Mouse (Mus musculus) lung, postnatal 0 days (tissue): ENCODE results near the gene Rab4b. TPM values are rescaled to one million over a fixed set of nuclear protein-coding genes. Genes with fewer than 3 reads are reported as not detected.

ENCODE experiments used
- ATAC-seq: fragments of 200-750 bp; cut with Nextera tagmentation; 2 replicates; pipeline ENCODE4 v1.8.0; 2017; ENCODE audit warnings: moderate library complexity
- DNase-seq: peaks from one replicate; pipeline ENCODE4 v3.0.0-alpha.2; 2016; ENCODE audit warnings: low spot score
- H3K27ac ChIP-seq: fragments of 300-500 bp; sonication (generic); 2 replicates; pipeline ENCODE4 v1.5.1; 2014; ENCODE audit warnings: antibody characterized with exemption, mild to moderate bottlenecking, low read length, mixed read lengths
- H3K27me3 ChIP-seq: fragments of 300-500 bp; sonication (generic); replicated peaks from 2 replicates; pipeline ENCODE4 v1.6.1; 2014; ENCODE audit warnings: low read length, mixed read lengths; ENCODE audit not compliant: insufficient read depth
- H3K36me3 ChIP-seq: fragments of 300-500 bp; sonication (generic); 2 replicates; pipeline ENCODE4 v1.6.1; 2014; ENCODE audit warnings: low read length, mixed read lengths; ENCODE audit not compliant: insufficient read depth
- H3K4me1 ChIP-seq: fragments of 300-500 bp; sonication (generic); 2 replicates; pipeline ENCODE4 v1.6.1; 2014; ENCODE audit warnings: antibody characterized with exemption, low read depth, low read length, mixed read lengths; ENCODE audit not compliant: insufficient read depth
- H3K4me2 ChIP-seq: fragments of 300-500 bp; sonication (generic); replicated peaks from 2 replicates; pipeline ENCODE4 v1.6.1; 2014; ENCODE audit warnings: low read depth, mild to moderate bottlenecking, low read length, moderate library complexity, mixed read lengths
- H3K4me3 ChIP-seq: fragments of 300-500 bp; sonication (generic); 2 replicates; pipeline ENCODE4 v1.5.1; 2014; ENCODE audit warnings: low read depth, low read length
- H3K9ac ChIP-seq: fragments of 300-500 bp; sonication (generic); replicated peaks from 2 replicates; pipeline ENCODE4 v1.6.1; 2014; ENCODE audit warnings: low read depth, mild to moderate bottlenecking
- H3K9me3 ChIP-seq: fragments of 300-500 bp; sonication (generic); 2 replicates; pipeline ENCODE4 v1.6.1; 2016; ENCODE audit warnings: low read length, mixed read lengths
- CTCF ChIP-seq: IDR thresholded peaks from 2 replicates; pipeline ENCODE4 v1.5.1; 2016; ENCODE audit warnings: antibody characterized with exemption, mild to moderate bottlenecking
- EP300 ChIP-seq: IDR thresholded peaks from 2 replicates; pipeline ENCODE4 v1.6.1; 2016; ENCODE audit warnings: antibody characterized with exemption, mild to moderate bottlenecking, control low read depth
- WGBS: fragments of 180-500 bp; shearing (Covaris S2); extraction: QIAGEN DNeasy Blood & Tissue Kit; methylation state at CpG from one replicate; pipeline ENCODE4 v1.1.7; 2014; 5-methylcytosine and 5-hydroxymethylcytosine counted together
- polyA plus RNA-seq: library from polyadenylated mRNA; unstranded; fragments of >200 nt; fragmentation: Nextera tagmentation; extraction: Ambion mirVana; gene quantifications from 2 replicates; pipeline ENCODE4 v1.2.1, GENCODE M21; 2015

Rab4b gene
- polyA plus RNA-seq = 79.6 and 82.3 TPM in 2 replicates

GRCm38 (mm10) chr7:27178324-27179216, at the start of gene Rab4b:
Gene Rab4b (minus strand): TSS chr7:27178896.
- under 1% methylated on average over 49 of the region's 53 CpGs for WGBS

GRCm38 (mm10) chr7:27228281-27228821, 49.7 kb upstream of the Rab4b start, which contains the start of gene Itpkc:
Gene Itpkc (minus strand): TSS chr7:27228661.
- Histone ChIP-seq H3K9ac (peak within 1 kb of the TSS; percentile 85), H3K36me3 (no peaks in the 10 kb centered on the region), H3K27me3 (no peaks in the 10 kb centered on the region), H3K4me2 (peak within 1 kb of the TSS; percentile 82), H3K27ac (peak within 1 kb of the TSS; percentile 92), H3K4me3 (peak within 1 kb of the TSS; percentile 72), H3K4me1 (peaks cover 30% of the 10 kb centered on the region), H3K9me3 (no peaks in the 10 kb centered on the region)
- WGBS = 3% methylated on average over 48 of the region's 49 CpGs
- TF ChIP-seq EP300 (peak; percentile 51; the same call in 1 of the 2 replicates), CTCF (peak; percentile 20)
- peak; percentile 98 for DNase-seq
- peak; percentile 83 for ATAC-seq

More at GRCm38 (mm10) chr7:27178324-27179216, at the start of gene Rab4b:
- Histone ChIP-seq H3K9ac (peak within 1 kb of the TSS; percentile 51), H3K36me3 (peaks cover 5% of the 10 kb centered on the region), H3K4me2 (peak within 1 kb of the TSS; percentile 53), H3K4me3 (peak within 1 kb of the TSS; percentile 75), H3K27me3 (no peaks in the 10 kb centered on the region), H3K9me3 (no peaks in the 10 kb centered on the region), H3K4me1 (peaks cover 8% of the 10 kb centered on the region; the same call in 1 of the 2 replicates), H3K27ac (peak within 1 kb of the TSS; percentile 94)
- no peak for TF ChIP-seq EP300
- peak; percentile 76 for TF ChIP-seq CTCF
- DNase-seq = peak; percentile 100
- ATAC-seq = peak; percentile 98

GRCm38 (mm10) chr7:27227676-27228075, 49.0 kb upstream of the Rab4b start:
- peak overlapping the region; percentile 72 for H3K4me3 ChIP-seq
- DNase-seq (peak; percentile 23), ATAC-seq (no peak)
- H3K9me3 ChIP-seq = no peaks in the 10 kb centered on the region
- no peaks in the 10 kb centered on the region for H3K36me3 ChIP-seq
- H3K27me3 ChIP-seq = no peaks in the 10 kb centered on the region
- peak overlapping the region; percentile 92 for H3K27ac ChIP-seq
- 3% methylated on average over 10 of the region's 10 CpGs for WGBS
- H3K4me2 ChIP-seq = peak overlapping the region; percentile 82
- peak overlapping the region; percentile 85 for H3K9ac ChIP-seq
- peaks cover 30% of the 10 kb centered on the region for H3K4me1 ChIP-seq
- TF ChIP-seq CTCF (no peak), EP300 (no peak)

- H3K27ac ChIP-seq = peak overlapping the region; percentile 92; the same call in 1 of the 2 replicates
- peak overlapping the region; percentile 85 for H3K9ac ChIP-seq
- peaks cover 30% of the 10 kb centered on the region for H3K4me1 ChIP-seq
- TF ChIP-seq EP300 = no peak
- TF ChIP-seq CTCF = no peak
- H3K36me3 ChIP-seq = no peaks in the 10 kb centered on the region
- no peaks in the 10 kb centered on the region for H3K27me3 ChIP-seq
- no peak for ATAC-seq
- WGBS = 21% methylated on average over 9 of the region's 9 CpGs
- H3K4me3 ChIP-seq = peak overlapping the region; percentile 72
- H3K4me2 ChIP-seq = peak overlapping the region; percentile 82
- no peaks in the 10 kb centered on the region for H3K9me3 ChIP-seq
- no peak for DNase-seq
Measured at GRCm38 (mm10) chr7:27227276-27227675, 48.6 kb upstream of the Rab4b start.

- no peak for TF ChIP-seq EP300
- no peak for TF ChIP-seq CTCF
- DNase-seq (no peak), ATAC-seq (no peak)
- Histone ChIP-seq H3K27ac (no peak overlapping the region), H3K36me3 (no peaks in the 10 kb centered on the region), H3K4me2 (peak overlapping the region; percentile 20), H3K4me3 (no peak overlapping the region), H3K4me1 (peaks cover 30% of the 10 kb centered on the region), H3K27me3 (no peaks in the 10 kb centered on the region), H3K9ac (0 out of 2 replicates have a peak overlapping the region, but pooled peaks have one; percentile 5), H3K9me3 (no peaks in the 10 kb centered on the region)
- 63% methylated on average over 11 of the region's 11 CpGs for WGBS
Measured at GRCm38 (mm10) chr7:27224877-27225575, 46.3 kb upstream of the Rab4b start.
